Mouse (Mus musculus) retina, postnatal 7 days (tissue): ENCODE results near the gene Aig1.

Source experiments
- DNase-seq: peaks from one replicate; pipeline ENCODE4 v3.0.0-alpha.2; 2012; ENCODE audit warnings: low read depth, low spot score

The Aig1 gene

DNA sequence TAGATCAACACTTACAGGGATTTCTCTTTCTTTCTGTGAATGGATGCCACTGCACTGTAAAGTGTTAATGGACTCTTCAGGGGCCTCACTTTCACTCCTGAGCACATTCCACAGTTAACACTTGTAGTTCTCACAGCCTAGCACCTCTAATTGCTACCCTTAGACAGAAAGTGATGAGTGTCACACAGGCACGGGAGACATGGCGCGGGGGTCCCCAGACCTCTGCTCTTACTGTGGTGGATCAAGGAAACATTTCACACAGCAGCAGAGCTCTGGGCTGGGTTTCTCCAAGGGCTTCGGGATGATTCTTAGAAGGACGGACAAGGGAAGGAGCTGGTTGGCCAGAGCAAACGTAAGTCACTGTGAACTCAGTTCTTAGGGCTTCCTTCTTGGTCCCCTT is 166.1 kb downstream of the Aig1 start:
- no peak for DNase-seq

DNA sequence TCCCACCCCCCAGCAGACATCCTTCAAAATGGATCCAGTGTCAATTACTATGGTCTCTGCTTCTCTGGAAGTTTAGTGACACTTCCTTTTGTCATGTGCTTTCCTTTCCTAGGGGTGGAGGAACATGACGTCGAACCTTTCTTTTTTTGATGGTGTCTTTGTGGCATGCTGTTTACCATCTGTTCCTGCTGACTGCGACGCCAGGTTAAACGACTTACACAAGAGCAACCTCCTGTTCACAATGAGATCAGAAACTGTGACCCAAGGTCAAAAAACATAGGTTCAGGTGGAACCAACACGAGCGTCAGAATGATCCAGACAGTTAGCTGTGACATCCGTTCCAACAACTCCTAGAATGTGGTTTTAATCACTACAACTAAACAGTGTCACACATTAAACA is 166.7 kb downstream of the Aig1 start:
- DNase-seq, result no peak

DNA sequence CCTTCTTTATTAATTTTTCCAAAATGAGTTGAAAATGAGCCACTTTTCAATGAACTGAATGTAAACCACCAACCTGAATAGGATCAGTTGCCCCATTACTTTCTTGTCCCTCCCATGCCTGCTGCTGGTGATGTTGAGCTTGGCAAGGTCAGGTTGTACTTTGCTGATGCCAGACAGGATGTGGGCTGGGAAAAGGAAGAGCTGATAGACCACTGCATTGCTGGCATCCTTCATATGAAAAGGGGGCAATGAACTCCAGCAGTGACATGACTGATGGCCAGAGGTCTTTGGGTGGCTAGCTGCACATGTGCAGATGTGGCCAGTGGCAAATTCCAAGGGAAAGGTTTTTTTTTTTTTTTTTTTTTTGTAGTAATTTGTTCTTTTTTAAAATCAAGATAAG is 172.5 kb downstream of the Aig1 start:
- no peak for DNase-seq

DNA sequence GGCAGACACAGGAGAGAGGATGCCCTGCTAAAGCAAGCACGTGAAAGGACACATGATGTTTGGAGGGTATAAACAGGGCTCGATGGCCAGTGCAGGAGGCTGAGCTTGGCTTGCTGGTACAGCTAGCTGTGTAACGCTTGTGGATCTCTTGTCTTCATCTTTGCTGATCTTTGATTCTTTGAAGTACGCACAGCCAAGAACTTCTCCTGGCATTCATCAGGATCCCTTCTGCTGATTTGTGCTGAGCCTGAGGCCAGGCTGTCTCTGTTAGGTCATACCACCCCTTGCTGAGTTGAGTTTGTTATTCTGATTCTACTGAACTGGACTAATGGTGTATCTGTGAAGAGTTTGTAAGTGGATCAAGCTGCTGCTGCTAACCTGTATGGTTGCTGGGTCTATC is 175.5 kb downstream of the Aig1 start:
- no peak for DNase-seq

DNA sequence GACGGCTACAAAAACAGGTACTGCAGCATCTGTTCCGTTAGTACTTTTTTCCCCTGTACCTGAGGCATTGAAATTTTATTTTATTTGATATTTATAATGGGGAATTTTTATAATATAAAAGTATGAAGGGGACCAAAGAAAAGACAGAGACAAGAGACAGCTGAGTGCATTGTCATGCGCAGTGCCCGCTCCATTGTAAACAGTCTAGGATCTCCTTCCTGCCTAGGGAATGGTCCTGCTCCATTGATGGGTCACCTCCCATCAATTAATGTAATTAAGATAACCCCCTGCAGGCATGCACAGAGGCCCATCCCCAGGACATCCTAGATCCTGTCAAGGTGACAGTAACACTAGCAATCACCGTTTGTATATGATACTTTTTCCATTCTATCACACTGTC is 178.0 kb downstream of the Aig1 start:
- no peak for DNase-seq

DNA sequence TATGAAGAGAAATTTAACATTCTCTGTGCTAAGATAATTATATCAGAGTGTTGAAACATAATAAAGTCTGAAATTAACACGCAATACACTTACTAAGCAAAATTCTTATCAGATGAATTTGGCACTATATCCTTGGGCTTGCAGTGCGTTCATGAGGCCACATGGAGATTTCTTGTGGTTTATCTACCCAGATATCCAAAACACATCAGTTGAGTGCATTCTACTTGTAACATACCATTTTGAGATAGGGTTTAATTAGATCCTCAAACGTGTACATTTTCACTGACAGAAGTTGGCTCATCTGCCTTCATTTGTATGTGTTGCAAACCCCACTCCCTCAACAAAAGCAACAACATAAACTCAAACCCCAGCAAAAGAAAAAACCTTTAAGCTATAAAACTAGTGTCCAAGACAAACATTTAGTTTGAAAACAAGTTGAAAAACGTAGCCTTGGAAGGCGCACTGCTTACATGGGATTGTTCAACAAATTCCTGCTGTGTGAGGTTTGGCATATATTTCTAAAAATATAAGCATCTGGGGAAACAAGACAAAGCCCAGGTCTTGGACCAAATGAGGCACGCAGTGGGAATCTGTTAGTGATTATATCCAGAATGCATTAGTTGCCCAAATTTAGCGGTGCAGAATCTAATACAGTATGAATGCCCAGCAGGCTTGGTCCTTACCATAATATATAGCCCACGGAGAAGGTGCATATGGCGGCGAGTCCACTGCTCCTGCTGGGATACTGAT is 178.8 kb downstream of the Aig1 start:
- DNase-seq, result no peak

DNA sequence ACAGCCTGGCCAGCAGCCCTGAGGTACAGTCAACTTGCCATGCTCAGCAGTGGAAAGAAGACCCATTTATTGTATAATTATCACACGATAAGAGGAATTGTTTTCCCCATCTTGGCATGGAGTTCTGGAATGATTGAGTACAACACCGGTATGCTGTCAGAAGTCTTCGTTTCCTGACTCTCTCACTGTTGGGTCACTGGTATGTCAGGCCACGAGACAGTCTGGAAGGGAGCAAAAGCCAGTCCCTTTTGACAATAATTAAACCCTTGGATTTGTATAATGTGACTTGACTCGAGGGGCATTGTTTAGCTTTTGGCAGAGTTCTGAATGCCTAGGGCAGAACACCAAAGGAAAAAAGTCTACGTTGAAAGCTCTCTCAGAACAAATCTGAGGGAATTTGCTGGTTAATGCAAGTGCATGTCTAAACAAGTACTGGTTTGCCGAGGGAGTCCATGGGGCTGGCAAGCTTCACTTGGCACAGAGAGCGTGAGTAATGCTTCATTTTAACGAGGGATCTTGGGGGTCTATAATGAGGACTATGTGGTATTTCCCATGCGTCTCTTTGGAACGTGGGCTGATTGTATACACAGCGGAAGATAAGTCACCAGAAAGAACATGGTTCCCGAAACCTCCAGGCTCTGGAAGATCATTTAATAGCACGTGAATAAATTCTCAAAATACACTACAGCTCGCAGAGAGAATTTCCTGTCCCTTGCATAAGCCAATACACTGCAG is 180.2 kb downstream of the Aig1 start:
- no peak for DNase-seq

DNA sequence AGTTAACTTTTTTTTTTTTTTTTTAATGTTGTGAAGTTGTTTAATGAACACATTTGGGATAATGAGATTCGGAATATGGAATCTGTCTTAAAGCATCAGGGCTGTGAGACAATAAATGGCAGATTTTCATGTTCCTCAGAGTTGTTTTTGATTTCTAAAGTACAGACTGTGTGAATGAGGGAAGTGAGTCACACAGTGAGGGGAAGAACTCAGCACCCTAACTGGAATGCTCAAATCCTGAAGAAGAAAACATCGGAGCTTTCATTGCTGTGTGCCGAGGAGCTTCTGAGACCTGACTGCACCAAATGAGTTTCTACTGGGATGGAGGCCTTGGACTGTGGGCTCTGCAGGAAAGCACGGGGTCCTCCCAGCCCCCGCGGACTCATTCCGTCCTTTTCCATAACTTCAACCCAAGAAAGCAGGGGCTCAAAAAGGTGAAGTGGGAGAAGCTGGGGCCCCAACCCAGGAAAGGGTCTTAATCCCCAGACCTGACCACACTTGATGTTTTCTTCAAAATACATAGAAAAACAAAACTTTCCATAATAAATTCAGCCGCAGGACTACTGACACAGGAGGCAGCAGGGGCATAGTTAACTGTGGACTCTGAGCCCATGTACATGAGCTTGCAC is 181.5 kb downstream of the Aig1 start:
- DNase-seq, result no peak

DNA sequence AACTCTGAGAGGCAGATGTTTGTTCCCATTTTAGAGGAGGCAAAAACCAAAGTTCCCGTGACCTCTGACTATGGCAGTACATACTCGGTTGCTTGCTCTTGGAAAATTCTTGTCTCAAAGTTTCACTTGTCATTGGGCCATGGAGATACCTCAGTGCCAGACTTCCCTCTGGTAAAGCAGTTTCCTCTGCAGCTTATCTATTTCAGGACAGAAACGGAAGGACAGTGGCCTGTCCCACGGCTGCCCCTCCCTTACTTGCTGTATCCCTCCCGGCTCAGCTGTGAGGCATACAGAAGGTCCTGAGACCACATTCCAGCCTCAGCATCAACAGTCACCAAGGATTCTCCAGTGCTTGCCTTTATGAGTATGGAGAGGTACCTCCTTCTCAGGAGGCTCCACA is 182.7 kb downstream of the Aig1 start:
- no peak for DNase-seq

DNA sequence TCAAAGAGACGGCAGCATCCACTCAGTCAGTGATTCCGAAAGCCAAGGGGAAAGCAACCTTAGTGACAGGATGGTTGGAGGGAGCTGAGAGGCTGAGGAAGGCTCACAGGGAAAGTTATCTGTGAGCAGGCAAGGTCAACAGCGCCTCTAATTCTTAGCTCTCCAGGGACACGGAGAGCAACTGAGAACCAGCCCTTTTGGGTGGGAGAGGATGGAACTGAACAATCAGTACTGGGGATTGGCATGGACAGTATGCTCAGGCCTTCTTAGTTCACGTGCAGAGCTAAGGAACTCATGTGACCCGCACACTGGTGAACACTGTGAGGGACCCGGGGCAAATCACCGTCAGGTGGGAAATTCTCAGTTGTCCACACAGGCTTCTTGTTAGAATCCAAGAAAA is 183.4 kb downstream of the Aig1 start:
- no peak for DNase-seq

DNA sequence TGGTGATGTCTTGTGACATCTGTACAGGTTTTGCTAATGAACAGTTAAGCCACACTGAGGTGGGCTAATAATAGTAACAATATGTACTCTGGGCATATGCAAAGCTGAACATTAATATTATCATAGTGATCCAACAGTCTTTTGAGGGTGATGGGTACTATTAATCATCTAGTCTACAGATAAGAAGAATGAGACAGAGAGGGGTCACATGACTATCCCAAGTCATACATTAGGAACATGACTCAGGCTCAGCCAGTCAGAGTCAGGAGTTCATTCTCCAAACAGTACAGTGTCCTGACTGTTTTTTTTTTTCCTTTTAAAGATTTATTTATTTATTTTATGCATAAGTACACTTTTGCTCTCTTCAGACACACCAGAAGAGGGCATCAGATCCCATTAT is 184.3 kb downstream of the Aig1 start:
- no peak for DNase-seq

DNA sequence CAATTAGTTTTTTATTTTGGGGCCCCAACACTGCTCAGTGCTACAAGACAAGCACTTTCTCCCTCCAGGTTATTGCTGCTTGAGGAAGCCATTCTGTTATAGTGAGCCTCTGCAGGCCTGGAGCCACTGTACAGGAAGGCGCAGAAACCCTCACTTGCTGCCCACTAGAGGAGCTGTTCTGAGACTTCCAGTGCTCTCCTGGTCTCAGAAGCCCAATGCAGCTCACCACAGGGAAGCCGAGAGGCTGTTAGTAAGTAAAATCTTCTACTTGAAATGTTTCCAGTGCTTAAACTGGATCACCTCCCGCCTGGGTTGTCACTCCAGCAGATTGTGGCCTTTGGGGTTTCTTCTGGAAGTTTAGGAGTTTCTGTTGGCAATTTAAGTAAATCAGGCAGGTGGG is 186.2 kb downstream of the Aig1 start:
- DNase-seq, result no peak

DNA sequence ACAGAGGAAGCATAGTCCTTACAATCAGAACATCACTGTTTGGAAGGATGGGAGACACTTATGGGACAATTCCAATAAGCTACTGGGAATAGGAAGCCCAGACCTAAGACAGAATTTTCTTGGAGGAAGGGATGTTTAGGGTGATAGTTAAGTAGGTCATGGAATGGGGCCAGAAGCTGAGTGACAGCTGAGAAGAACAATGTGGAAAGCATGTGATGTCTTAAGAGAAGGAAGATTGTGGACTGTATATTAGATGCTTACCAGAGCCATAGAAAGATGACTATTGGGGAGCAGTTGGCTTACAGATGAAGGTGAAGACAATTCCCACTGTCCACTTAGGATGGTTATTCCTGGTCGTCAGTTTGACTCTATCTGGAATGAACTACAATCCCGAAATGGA is 191.3 kb downstream of the Aig1 start:
- DNase-seq, result no peak

DNA sequence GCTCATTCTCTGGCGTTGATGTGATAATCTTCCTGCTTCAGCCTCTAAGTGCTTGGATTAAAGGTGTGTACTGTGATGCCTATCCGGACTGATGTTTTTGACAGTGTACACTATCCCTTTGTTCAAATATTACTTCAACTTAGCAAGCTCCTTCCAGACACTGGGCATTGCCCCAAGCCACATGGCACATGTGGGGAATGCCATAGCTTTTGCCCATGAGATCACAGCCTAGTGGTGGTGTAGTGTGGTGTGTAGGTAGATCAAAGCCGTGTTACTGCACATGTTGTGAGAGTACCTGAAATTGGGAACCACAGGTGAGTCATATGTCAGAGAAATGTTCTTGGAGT is 193.8 kb downstream of the Aig1 start:
- no peak for DNase-seq

DNA sequence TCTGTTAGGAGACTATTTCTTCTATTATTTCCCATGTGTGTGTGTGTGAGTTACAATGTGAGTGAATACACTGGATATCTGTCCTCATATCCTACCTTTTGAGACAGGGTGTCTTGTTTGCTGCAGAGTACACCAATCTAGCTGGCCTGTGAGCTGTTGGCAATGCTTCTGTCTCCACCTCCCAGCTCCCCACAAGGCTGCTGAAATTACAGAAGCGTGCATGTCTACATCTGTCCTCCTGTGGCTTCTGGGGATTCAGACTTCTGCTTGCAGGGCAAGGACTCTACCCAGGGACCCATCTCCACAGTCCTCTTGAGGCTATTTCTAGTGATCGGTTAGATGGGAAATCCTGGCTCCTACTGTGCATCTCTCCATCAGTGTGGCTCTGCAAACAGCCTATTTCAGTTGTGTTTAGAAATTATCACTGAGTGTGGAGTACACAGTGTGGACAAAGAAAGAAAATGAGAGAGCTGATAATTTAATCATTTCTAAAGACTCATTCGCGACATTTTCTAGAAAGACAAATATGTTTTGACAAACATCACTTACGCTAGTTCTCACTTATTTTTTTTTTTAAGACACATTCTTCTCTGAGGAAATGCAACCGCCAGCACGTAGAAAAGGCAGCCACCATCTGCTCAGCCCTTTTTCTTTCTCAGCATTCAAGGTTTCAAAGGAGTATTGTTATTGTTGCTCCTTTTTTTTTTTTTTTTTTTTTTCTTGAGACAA is 194.3 kb downstream of the Aig1 start:
- no peak for DNase-seq

DNA sequence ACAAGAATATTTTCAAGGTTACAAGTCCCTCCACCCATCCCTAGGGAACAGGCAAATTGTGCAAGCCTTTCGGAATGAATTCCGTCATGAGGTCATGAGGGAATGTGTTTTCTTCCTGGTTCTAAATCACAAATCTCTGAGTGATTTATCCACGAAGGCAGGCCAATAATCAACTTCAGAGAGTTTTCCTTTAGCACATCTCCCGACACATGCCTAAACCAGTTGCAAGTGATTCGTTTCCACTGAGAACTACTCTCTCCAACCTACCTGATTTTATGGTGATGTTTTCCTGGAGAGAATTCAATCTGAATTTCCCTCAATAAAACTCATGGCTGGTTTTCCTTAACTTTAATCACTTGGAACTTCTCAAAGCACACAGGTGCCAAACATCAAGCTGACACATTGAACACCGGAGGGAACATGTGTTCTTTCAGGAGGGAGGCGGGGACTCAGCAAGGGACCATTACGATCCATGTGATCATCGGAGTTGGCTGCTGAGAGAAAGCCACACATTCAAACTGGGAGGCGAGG is 201.5 kb downstream of the Aig1 start:
- no peak for DNase-seq

DNA sequence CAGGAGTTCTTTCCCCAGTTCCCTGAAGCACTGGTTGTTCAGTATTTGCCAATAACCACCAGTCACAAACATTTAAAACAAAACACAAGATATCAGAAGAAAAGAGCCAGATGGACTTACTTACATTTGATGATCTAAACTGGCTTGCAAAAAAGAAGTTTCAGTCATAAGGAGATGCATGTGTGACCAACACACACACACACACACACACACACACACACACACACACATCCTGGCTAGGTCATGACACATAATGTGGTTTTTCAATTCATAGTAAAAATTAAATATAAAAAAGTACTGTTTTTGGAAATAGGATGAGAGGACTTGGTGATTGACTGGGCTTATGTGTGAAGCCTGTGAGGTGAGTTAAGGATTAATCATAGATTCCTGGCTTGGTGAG is 205.3 kb downstream of the Aig1 start:
- no peak for DNase-seq

DNA sequence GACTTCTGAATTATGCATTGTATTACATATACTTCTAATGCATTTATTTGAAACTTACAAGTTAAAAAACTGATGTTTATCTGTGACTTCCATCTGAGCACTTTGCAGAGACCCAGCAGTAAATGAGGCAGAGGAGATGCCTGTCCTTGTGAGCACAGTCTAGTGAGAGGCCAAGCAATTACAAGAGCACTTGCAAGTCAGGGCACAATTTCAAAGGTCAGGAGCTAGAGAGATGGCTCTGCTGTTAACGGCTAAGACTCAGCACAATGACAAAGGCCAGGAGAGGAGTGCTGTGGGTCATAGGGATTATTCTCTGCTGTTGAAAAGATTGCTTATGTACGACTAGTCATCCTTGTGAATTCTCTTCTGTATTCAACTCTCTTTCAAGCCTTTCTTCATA is 209.0 kb downstream of the Aig1 start:
- DNase-seq, result no peak

DNA sequence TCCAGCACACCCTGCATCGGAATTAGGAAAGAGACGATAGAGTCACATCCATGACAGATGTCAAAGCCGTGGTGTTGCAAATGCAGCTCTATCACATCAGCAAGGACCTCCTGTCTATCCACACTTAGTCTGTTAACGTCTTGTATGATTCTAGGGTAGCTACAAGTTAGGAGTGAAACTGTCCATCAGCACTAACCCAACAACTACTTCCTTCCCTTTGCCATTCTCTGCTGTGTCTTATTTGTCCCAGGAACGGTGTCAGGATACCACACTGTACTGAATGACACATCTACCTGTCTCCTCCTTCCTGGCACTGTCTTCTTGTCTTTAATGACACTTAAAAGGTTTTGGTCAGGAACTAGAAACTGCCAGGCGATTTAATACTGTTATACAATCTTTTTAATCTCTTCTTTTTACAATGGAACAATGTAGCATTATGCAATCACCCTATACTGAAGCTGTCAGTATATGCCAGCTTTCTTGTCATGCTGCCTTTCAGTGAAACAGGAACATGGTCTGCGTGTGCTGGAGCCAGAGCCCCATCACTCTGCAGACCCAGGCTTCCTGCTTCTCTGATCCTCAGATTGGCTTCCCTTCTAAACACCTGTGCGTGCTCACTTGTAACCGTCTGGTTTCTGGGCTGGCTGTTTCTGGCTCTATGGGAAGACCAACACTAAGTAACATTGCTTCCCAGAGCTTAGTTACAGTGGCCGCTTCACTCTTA is 214.9 kb downstream of the Aig1 start:
- DNase-seq, result no peak

DNA sequence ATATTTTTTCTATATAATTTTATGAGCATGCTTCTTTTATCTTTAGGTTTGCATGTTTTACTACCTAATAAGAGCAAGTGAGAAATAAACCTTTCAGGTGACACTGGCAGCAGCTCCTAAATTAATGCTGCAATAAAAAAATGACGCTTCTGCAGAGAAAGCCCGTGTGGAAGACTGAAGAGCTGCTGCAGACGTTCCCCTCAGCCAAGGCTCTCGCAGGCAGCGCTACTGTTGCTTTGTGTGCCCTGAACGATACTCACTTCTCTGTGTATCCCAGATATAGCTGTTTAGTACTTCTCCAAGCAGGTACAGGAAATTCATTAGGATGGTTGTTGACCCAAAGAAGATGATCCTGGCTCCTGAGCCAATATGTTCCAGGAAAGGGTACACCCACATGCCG is 215.5 kb downstream of the Aig1 start:
- DNase-seq, result no peak

DNA sequence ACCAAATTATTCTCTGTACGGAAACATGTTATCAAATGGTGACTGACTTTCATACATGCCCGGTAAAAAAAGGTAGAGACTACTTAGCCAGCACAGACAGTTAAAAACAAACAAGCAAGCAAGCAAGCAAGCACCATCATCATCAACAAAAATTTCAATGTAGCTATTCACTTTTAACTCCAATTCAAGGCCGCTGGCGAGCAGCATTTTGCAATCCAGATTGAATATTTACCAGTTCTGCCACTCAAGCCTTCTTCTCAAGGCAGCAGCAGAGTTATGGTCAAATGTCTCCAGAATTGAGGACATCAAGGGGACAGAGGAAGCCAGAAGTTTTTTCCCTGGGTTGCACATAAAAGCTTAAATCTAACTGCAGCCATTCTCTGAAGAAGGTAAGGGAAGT is 216.7 kb downstream of the Aig1 start:
- DNase-seq, result no peak

DNA sequence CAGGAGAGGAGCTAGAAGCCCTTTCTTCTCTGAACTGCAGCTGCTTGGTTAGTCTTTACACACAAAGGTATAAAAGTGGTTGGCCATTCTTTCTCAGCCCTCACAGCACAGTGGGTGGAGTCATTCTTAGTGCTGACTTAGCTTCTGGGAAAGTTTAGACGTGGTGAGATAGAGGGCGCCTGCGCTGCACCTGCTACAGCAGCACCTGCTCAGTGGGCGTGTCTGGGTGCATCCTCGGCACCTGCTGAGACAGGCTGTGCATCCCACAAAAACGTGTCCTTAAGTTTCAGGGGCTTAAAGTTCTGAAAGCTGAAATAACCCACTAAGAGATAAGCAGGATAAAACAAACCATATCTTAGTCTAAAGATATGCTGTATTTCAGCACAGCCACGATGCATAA is 227.0 kb downstream of the Aig1 start:
- DNase-seq, result no peak
